Mouse (Mus musculus) bone marrow, adult 2 months (tissue): ENCODE measurements around the gene Ndrg3. TPM values are rescaled to one million over a fixed set of nuclear protein-coding genes. Genes with fewer than 3 reads are reported as not detected.
A peak's percentile ranks its signal among the peaks of the same experiment; 100 is the strongest.

Experiments
- H3K27ac ChIP-seq: fragments of 200-500 bp; 2 replicates; pipeline ENCODE4 v1.5.1; 2012; ENCODE audit warnings: low read depth, mild to moderate bottlenecking, control low read depth, inconsistent platforms, low read length; ENCODE audit not compliant: control insufficient read depth, poor library complexity, insufficient read depth
- H3K4me1 ChIP-seq: fragments of 200-500 bp; 2 replicates; pipeline ENCODE4 v1.6.1; 2011; ENCODE audit warnings: low read length; ENCODE audit not compliant: control insufficient read depth, insufficient read depth
- H3K4me3 ChIP-seq: fragments of 200-500 bp; replicated peaks from 2 replicates; pipeline ENCODE3; 2011; ENCODE audit warnings: mild to moderate bottlenecking, low read depth, low read length, control low read depth; ENCODE audit not compliant: control insufficient read depth
- CTCF ChIP-seq: fragments of 200-500 bp; IDR thresholded peaks from 2 replicates; pipeline ENCODE4 v1.5.1; 2011; ENCODE audit warnings: low read length, control low read depth; ENCODE audit not compliant: control insufficient read depth, insufficient read depth
- POLR2A ChIP-seq: fragments of 200-500 bp; IDR thresholded peaks from 2 replicates; pipeline ENCODE4 v1.6.1; 2011; ENCODE audit warnings: low read depth, mild to moderate bottlenecking, control low read depth, low read length, borderline replicate concordance; ENCODE audit not compliant: control insufficient read depth
- WGBS: fragments of 180-500 bp; shearing (Covaris S2); methylation state at CpG from one replicate; pipeline ENCODE4 v1.1.7; 2018; 5-methylcytosine and 5-hydroxymethylcytosine counted together
- polyA plus RNA-seq: library from polyadenylated mRNA; stranded (reverse); fragments of >200 nt; gene quantifications from 2 replicates; pipeline ENCODE4 v1.2.4, GENCODE M21; 2011; ENCODE audit warnings: low replicate concordance; ENCODE audit not compliant: missing spikeins, insufficient read depth, insufficient read length

The Ndrg3 gene
- polyA plus RNA-seq, 1 experiment: 17.1 TPM

DNA sequence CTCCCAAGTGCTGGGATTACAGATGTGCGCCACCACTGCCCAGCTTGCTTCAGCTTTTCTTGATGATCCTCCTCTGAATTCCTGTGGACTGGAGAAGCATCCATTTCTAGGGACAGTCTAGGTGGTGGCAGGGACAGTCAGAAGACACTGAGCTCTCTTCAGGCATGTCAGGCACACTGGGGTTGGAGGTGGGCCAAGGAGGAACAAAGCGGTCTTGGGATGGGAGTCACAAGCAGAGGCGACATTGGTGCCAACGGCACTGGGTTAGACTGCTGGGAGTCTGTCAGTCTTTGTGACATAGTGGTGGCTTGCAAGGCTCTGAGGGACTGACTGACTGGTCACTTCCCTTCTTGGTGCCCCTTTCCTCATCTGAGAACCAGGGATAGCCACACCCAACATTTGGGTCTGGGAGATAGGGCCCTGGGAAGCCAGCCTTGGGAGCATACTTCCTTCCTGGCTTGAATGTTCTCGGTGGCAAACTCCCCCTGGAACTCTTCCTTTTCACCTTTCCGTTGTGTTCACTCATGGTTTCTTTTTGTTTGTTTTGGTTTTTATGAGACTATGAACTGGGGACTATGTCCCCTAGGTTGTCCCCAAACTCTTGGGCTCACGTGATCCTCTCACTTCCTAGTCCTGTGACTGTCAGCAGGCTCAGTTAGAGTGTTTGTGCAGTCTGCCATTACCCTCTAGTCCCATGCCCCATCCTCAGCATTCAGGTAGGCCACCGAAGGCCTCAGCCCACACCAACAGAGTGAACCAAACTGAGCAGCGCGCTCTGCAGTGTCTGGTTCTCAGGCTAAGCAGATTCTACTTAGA, 107.3 kb downstream of the Ndrg3 start:
- no peak for TF ChIP-seq POLR2A
- no peak for TF ChIP-seq CTCF
- H3K27ac ChIP-seq: no peak overlapping the region
- H3K4me1 ChIP-seq: peaks cover 2% of the 10 kb centered on the region; the same call in 1 of the 2 replicates
- no peak overlapping the region for H3K4me3 ChIP-seq
- 51% methylated on average over 10 of the region's 10 CpGs for WGBS

DNA sequence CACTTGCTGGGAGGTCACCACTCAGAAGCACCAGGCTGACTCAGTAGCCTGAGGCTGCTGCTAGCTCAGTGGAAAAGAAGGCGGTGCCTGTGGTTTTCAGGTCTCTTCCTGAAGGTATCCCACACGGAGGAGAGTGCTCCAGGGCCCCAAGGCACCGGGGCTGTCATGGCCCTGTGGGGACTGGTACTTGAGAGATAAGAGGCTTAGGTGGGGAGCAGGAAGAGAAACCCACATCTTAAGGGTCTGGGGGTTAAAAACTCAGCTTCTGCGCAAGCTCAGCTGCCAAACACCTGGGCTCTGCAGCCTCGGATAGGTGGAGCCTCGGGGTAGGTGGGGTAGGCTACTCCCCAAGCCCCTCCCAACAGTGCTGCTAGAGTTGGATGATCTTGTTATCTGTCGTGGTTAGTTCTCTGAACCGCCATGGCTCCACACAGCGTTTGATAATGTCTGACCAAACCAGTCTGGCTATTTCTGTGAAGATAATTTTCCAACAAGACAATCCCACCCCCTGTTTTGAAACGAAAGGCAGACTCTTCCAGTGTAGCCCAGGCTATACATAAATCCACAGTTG, 109.3 kb downstream of the Ndrg3 start:
- H3K4me3 ChIP-seq: no peak overlapping the region
- H3K4me1 ChIP-seq: peaks cover 5% of the 10 kb centered on the region
- TF ChIP-seq CTCF: no peak
- TF ChIP-seq POLR2A: no peak
- H3K27ac ChIP-seq: no peak overlapping the region
- WGBS: 16% methylated on average over 10 of the region's 10 CpGs

DNA sequence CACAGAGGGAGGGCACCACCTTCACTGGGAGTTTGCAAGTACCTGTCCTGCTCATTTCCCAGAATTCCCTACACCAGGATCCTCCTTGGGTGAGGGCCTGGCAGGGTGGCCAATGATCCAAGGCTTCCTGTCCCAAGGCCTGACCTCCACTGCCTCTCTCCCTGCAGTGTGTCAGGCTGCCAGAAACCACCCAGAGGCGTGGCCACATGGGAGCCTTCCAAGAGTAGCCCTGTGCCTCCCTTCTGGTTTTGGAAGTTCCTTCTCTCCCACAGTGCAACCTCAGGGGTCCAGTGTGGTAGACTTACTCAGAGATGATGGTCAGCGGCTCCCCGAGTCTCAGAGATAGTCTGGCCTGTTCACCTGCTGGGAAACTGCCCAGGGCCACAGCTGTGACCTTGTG, 112.3 kb downstream of the Ndrg3 start:
- no peak overlapping the region for H3K27ac ChIP-seq

DNA sequence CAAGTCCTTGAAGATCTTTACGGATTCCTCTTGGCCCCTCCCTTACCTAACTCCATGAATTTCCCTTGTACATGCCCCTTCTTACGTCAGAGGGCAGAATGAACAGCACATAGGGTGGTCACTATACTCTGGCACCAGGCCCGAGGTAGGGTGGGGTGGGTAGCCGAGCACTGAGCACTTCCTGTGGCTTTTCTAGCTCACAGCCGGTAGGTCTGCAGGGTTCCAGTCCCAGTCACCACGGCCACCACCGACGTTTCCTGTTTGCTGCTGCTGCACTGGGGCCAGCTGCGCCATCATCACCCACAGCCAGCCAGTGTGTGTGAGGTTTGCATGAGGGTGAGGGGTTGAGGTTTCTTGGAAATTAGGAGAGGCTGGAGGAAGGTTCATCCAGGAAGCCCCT, 114.1 kb downstream of the Ndrg3 start:
- Histone ChIP-seq H3K27ac (0 out of 2 replicates have a peak overlapping the region, but pooled peaks have one; percentile 5), H3K4me3 (no peak overlapping the region), H3K4me1 (peaks cover 4% of the 10 kb centered on the region)
- no peak for TF ChIP-seq CTCF
- no peak for TF ChIP-seq POLR2A
- 7% methylated on average over 9 of the region's 9 CpGs for WGBS

More for the DNA sequence above, 112.3 kb downstream of the Ndrg3 start:
- no peak for TF ChIP-seq CTCF
- TF ChIP-seq POLR2A: no peak
- Histone ChIP-seq H3K4me1 (peaks cover 5% of the 10 kb centered on the region), H3K4me3 (no peak overlapping the region)
- 65% methylated on average over 3 of the region's 3 CpGs for WGBS

Other genes starting within 250 kb of the Ndrg3 start
- 59.5 and 110 TPM in 2 replicates for gene Myl9, start 216.6 kb downstream of the Ndrg3 start, polyA plus RNA-seq
- 3.1 and 5.5 TPM in 2 replicates for gene Tgif2, start 152.0 kb downstream of the Ndrg3 start, polyA plus RNA-seq
- gene 4930518I15Rik, start 134.1 kb downstream of the Ndrg3 start, polyA plus RNA-seq: 2.2 and 2.7 TPM in 2 replicates
- 55.4 and 82.3 TPM in 2 replicates for gene Rab5if, start 128.9 kb downstream of the Ndrg3 start, polyA plus RNA-seq
- gene Sla2, start 104.9 kb downstream of the Ndrg3 start, polyA plus RNA-seq: 1.8 and 6.7 TPM in 2 replicates
- gene Dsn1, start 15.1 kb upstream of the Ndrg3 start, polyA plus RNA-seq: 13.9 and 17.2 TPM in 2 replicates
- gene Soga1, start 87.2 kb upstream of the Ndrg3 start, polyA plus RNA-seq: 3.0 and 5.0 TPM in 2 replicates
- gene Tldc2, start 95.0 kb upstream of the Ndrg3 start, polyA plus RNA-seq: not detected in 2 replicates
- gene Samhd1, start 143.2 kb upstream of the Ndrg3 start, polyA plus RNA-seq: 48.9 and 113 TPM in 2 replicates
- 17.1 and 18.4 TPM in 2 replicates for gene Rbl1, start 212.5 kb upstream of the Ndrg3 start, polyA plus RNA-seq